Mouse (Mus musculus): Measurements from ENCODE around the gene Gm11733. TPM values are rescaled to one million over a fixed set of nuclear protein-coding genes. Genes with fewer than 3 reads are reported as not detected.
A peak's percentile ranks its signal among the peaks of the same experiment; 100 is the strongest.

Gene Gm11733
- polyA plus RNA-seq, 1 experiment from 2014 or later: not detected

GRCm38 (mm10) chr11:117521906-117522780 is 38.0 kb downstream of the Gm11733 start:
- H3K36me3 ChIP-seq: no peaks in the 10 kb centered on the region
- WGBS: 65% methylated on average over 13 of the region's 13 CpGs

DNA sequence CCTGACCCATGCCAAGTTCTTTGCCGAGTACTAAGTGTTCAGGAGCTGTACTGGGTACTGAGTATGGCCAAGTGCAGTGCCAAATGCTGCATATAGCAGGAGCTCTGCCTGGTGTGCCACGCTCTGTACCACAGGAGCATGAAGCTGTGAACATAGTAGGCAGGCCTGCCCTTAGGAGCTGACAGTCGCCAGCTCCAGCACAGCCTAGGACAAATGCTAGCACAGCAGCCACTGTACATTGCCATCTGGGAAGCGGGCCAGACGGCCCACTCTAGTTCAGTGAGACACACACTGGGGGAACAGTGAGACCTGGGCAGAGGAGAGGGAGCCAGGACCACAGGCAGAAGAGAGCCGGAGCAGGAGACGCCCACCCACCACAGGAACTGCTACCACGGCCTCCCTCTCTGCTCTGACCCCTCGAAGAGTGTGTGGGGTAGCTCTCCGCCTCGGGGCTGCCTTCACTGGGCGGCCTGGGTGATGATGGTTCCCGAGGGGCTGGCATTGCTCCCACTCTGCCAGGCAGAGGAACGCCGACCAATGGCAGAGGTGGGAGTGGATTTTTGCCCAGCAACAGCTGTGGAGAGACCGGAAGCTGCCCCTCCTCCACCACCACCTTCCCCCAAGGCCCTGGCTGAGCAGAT is 38.8 kb downstream of the Gm11733 start:
- peak; percentile 78 for ATAC-seq
- Histone ChIP-seq H3K27ac (peak overlapping the region; percentile 51), H3K4me1 (replicated peaks) (peaks cover 21% of the 10 kb centered on the region; the same call in 1 of the 2 replicates), H3K36me3 (no peaks in the 10 kb centered on the region), H3K27me3 (replicated peaks) (0 out of 2 replicates have a peak, but pooled peaks cover 2% of the 10 kb centered on the region), H3K4me2 (replicated peaks) (0 out of 2 replicates have a peak overlapping the region, but pooled peaks have one; percentile 19), H3K4me3 (replicated peaks) (no peak overlapping the region), H3K9ac (0 out of 2 replicates have a peak overlapping the region, but pooled peaks have one; percentile 1), H3K9me3 (no peaks in the 10 kb centered on the region)
- WGBS: 56% methylated on average over 16 of the region's 16 CpGs

More at GRCm38 (mm10) chr11:117521906-117522780, 38.0 kb downstream of the Gm11733 start:
- no peaks in the 10 kb centered on the region for H3K9me3 ChIP-seq
- no peak overlapping the region for H3K27ac ChIP-seq
- peaks cover 21% of the 10 kb centered on the region; the same call in 1 of the 2 replicates for H3K4me1 ChIP-seq (replicated peaks)
- H3K9ac ChIP-seq: no peak overlapping the region
- H3K4me3 ChIP-seq (replicated peaks): no peak overlapping the region
- H3K27me3 ChIP-seq (replicated peaks): 0 out of 2 replicates have a peak, but pooled peaks cover 2% of the 10 kb centered on the region
- no peak overlapping the region for H3K4me2 ChIP-seq (replicated peaks)
- ATAC-seq: no peak

DNA sequence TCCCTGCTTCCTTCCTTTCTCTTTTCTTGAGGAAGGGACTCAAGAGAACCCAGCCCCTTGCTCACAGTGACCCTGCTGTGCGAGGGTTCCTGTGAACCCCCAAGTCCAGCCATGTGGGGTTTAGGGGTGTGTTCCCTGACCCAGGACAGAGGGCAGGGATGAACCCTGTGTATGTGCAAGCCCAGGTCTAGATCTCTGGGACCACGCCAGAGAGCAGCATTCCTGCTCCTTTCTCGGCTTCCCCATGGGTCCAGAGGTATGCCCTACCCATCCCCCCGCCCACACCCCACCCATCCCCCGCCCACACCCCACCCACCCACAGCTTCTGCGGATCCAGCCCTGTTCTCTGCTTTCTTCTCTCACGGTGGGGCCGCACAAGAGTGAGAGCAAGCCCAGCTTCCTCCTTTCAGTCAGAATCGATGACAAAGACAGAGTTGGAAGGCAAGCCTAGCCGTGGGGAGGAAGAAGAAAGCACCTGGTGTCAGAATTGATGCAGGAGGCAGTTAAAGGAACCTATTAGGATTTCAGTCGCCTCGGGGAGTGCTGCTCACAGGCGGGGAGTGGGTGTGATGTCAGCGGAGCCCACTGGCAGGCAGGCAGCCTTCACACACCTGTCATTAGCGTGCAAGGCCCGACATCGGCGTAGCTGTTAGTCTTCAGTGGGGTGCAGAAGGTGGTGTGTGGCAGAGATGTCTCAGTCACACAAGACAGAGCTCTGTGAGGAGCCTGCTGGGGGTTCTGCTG is 41.6 kb downstream of the Gm11733 start:
- Histone ChIP-seq H3K4me2 (replicated peaks) (peak overlapping the region; percentile 19), H3K27ac (no peak overlapping the region), H3K9me3 (no peaks in the 10 kb centered on the region), H3K4me1 (replicated peaks) (peaks cover 21% of the 10 kb centered on the region; the same call in 1 of the 2 replicates), H3K27me3 (replicated peaks) (0 out of 2 replicates have a peak, but pooled peaks cover 2% of the 10 kb centered on the region), H3K36me3 (no peaks in the 10 kb centered on the region), H3K4me3 (replicated peaks) (no peak overlapping the region), H3K9ac (no peak overlapping the region)
- WGBS: 18% methylated on average over 17 of the region's 18 CpGs
- 0 out of 2 replicates have a peak, but pooled peaks have one; percentile 32 for ATAC-seq

GRCm38 (mm10) chr11:117532374-117532773 is 48.2 kb downstream of the Gm11733 start:
- Histone ChIP-seq H3K9me3 (no peaks in the 10 kb centered on the region), H3K36me3 (no peaks in the 10 kb centered on the region), H3K9ac (no peak overlapping the region), H3K27ac (no peak overlapping the region), H3K4me1 (replicated peaks) (no peaks in the 10 kb centered on the region), H3K4me2 (replicated peaks) (no peak overlapping the region), H3K27me3 (replicated peaks) (no peaks in the 10 kb centered on the region), H3K4me3 (replicated peaks) (no peak overlapping the region)
- 74% methylated on average over 10 of the region's 10 CpGs for WGBS
- ATAC-seq: no peak

DNA sequence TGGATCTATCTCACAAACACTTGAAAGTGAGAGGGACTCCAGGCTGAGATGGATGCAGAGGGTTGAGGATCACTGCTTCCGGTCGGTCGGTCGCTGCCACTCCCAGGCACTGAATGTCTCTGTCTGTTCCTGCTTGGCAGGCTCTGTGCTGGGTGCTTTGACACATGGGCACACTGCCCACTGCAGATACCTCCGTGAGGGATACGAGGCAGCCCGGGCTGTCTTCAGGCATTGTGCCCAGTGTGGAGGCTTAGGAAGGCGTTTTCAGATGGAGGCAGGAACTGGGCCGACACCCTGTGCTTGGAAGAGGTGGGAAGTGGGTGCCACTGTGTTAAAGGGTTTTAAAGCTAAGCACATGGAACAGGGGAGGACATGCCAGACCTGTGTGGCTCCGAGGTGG is 50.7 kb downstream of the Gm11733 start:
- H3K9me3 ChIP-seq: no peaks in the 10 kb centered on the region
- no peaks in the 10 kb centered on the region for H3K27me3 ChIP-seq (replicated peaks)
- H3K9ac ChIP-seq: no peak overlapping the region
- no peak overlapping the region for H3K4me2 ChIP-seq (replicated peaks)
- no peak overlapping the region for H3K4me3 ChIP-seq (replicated peaks)
- H3K27ac ChIP-seq: no peak overlapping the region
- H3K36me3 ChIP-seq: no peaks in the 10 kb centered on the region
- WGBS: 67% methylated on average over 10 of the region's 10 CpGs
- no peaks in the 10 kb centered on the region for H3K4me1 ChIP-seq (replicated peaks)
- ATAC-seq: no peak

GRCm38 (mm10) chr11:117535491-117536304 is 51.5 kb downstream of the Gm11733 start:
- no peaks in the 10 kb centered on the region for H3K27me3 ChIP-seq (replicated peaks)
- no peak overlapping the region for H3K9ac ChIP-seq
- WGBS: 53% methylated on average over 9 of the region's 9 CpGs
- H3K9me3 ChIP-seq: no peaks in the 10 kb centered on the region
- H3K4me1 ChIP-seq (replicated peaks): 0 out of 2 replicates have a peak, but pooled peaks cover under 1% of the 10 kb centered on the region
- no peak overlapping the region for H3K4me2 ChIP-seq (replicated peaks)
- H3K4me3 ChIP-seq (replicated peaks): no peak overlapping the region
- no peak for ATAC-seq
- H3K36me3 ChIP-seq: no peaks in the 10 kb centered on the region
- H3K27ac ChIP-seq: no peak overlapping the region

GRCm38 (mm10) chr11:117536586-117536985 is 52.4 kb downstream of the Gm11733 start:
- WGBS: 67% methylated on average over 3 of the region's 3 CpGs

More at GRCm38 (mm10) chr11:117536586-117536985, 52.4 kb downstream of the Gm11733 start:
- no peak for ATAC-seq
- Histone ChIP-seq H3K9ac (no peak overlapping the region), H3K4me2 (replicated peaks) (no peak overlapping the region), H3K36me3 (no peaks in the 10 kb centered on the region), H3K4me3 (replicated peaks) (no peak overlapping the region), H3K9me3 (no peaks in the 10 kb centered on the region), H3K27ac (no peak overlapping the region), H3K4me1 (replicated peaks) (peaks cover 8% of the 10 kb centered on the region; the same call in 1 of the 2 replicates), H3K27me3 (replicated peaks) (no peaks in the 10 kb centered on the region)

Other genes starting within 250 kb of the Gm11733 start
- 9.6 TPM in 2 replicates for gene Tnrc6c, start 169.9 kb downstream of the Gm11733 start, polyA plus RNA-seq (2015; fragmentation: Nextera tagmentation; extraction: Ambion mirVana)